Mouse (Mus musculus): Measurements from ENCODE around the gene Cat. TPM values are rescaled to one million over a fixed set of nuclear protein-coding genes. Genes with fewer than 3 reads are reported as not detected.

Cat gene
- polyA plus RNA-seq, 1 experiment from 2014 or later: 92.2 TPM

- H3K36me3 ChIP-seq (ENCODE audit: control insufficient read depth, insufficient read depth): no peaks in the 10 kb centered on the region
- H3K4me2 ChIP-seq (ENCODE audit: low read depth, low read length): no peak overlapping the region
- peaks cover 15% of the 10 kb centered on the region for H3K4me1 ChIP-seq (ENCODE audit: control insufficient read depth, insufficient read depth, low read length)
- H3K27me3 ChIP-seq (ENCODE audit: control insufficient read depth, insufficient read depth, low read length): no peaks in the 10 kb centered on the region
- no peak overlapping the region for H3K4me3 ChIP-seq (ENCODE audit: low read length)
- WGBS: 86% methylated on average over 4 of the region's 4 CpGs
- H3K9me3 ChIP-seq (replicated peaks; ENCODE audit: control insufficient read depth, low read length): no peaks in the 10 kb centered on the region
- H3K27ac ChIP-seq (ENCODE audit: low read length): no peak overlapping the region
- no peak overlapping the region for H3K9ac ChIP-seq (ENCODE audit: low read length)
- ATAC-seq (replicated peaks; ENCODE audit: extremely low read depth, insufficient read depth, low FRiP score): no peak
Measured at GRCm38 (mm10) chr2:103480871-103481270, 4.1 kb downstream of the Cat start.

- H3K27ac ChIP-seq (ENCODE audit: low read length): no peak overlapping the region
- no peak overlapping the region for H3K4me2 ChIP-seq (ENCODE audit: low read depth, low read length)
- H3K4me3 ChIP-seq (ENCODE audit: low read length): no peak overlapping the region
- H3K36me3 ChIP-seq (ENCODE audit: control insufficient read depth, insufficient read depth): peaks cover 4% of the 10 kb centered on the region; the same call in 1 of the 2 replicates
- no peaks in the 10 kb centered on the region for H3K27me3 ChIP-seq (ENCODE audit: control insufficient read depth, insufficient read depth, low read length)
- no peak overlapping the region for H3K9ac ChIP-seq (ENCODE audit: low read length)
- no peaks in the 10 kb centered on the region for H3K9me3 ChIP-seq (replicated peaks; ENCODE audit: control insufficient read depth, low read length)
- 87% methylated on average over 8 of the region's 8 CpGs for WGBS
- peaks cover 15% of the 10 kb centered on the region for H3K4me1 ChIP-seq (ENCODE audit: control insufficient read depth, insufficient read depth, low read length)
- ATAC-seq (replicated peaks; ENCODE audit: extremely low read depth, insufficient read depth, low FRiP score): no peak
Measured at GRCm38 (mm10) chr2:103480240-103480639, 4.7 kb downstream of the Cat start.

- WGBS: 93% methylated on average over 3 of the region's 3 CpGs
- Histone ChIP-seq H3K36me3 (ENCODE audit: control insufficient read depth, insufficient read depth) (peaks cover 21% of the 10 kb centered on the region), H3K4me2 (ENCODE audit: low read depth, low read length) (no peak overlapping the region), H3K4me1 (ENCODE audit: control insufficient read depth, insufficient read depth, low read length) (peaks cover 5% of the 10 kb centered on the region), H3K27me3 (ENCODE audit: control insufficient read depth, insufficient read depth, low read length) (no peaks in the 10 kb centered on the region), H3K9me3 (replicated peaks; ENCODE audit: control insufficient read depth, low read length) (no peaks in the 10 kb centered on the region), H3K9ac (ENCODE audit: low read length) (no peak overlapping the region), H3K4me3 (ENCODE audit: low read length) (no peak overlapping the region), H3K27ac (ENCODE audit: low read length) (no peak overlapping the region)
- ATAC-seq (replicated peaks; ENCODE audit: extremely low read depth, insufficient read depth, low FRiP score): no peak
Measured at GRCm38 (mm10) chr2:103478326-103478725, 6.6 kb downstream of the Cat start.

DNA sequence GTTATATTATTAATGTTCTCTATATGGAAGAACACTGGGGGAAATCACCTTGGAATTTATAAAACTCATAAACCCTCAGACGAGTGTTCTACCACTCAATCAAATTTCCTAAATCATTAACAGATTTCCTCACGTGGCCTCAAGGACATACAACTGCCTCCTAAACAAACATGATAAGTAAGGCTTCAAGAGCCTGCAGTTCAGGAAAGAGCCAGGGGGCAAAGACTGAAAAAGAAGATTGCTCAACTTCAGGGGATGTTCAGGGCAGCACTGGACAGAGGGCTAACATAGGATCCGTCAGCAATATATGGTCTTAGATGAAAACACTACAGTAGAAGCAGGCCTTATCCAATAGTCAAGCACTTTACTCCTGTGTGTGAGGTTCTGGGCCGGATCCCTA is 7.5 kb downstream of the Cat start:
- Histone ChIP-seq H3K27ac (ENCODE audit: low read length) (no peak overlapping the region), H3K4me3 (ENCODE audit: low read length) (no peak overlapping the region), H3K9me3 (replicated peaks; ENCODE audit: control insufficient read depth, low read length) (no peaks in the 10 kb centered on the region), H3K4me1 (ENCODE audit: control insufficient read depth, insufficient read depth, low read length) (no peaks in the 10 kb centered on the region), H3K36me3 (ENCODE audit: control insufficient read depth, insufficient read depth) (peaks cover 28% of the 10 kb centered on the region), H3K27me3 (ENCODE audit: control insufficient read depth, insufficient read depth, low read length) (no peaks in the 10 kb centered on the region), H3K9ac (ENCODE audit: low read length) (no peak overlapping the region), H3K4me2 (ENCODE audit: low read depth, low read length) (no peak overlapping the region)
- no peak for ATAC-seq (replicated peaks; ENCODE audit: extremely low read depth, insufficient read depth, low FRiP score)
- 67% methylated on average over 4 of the region's 4 CpGs for WGBS

DNA sequence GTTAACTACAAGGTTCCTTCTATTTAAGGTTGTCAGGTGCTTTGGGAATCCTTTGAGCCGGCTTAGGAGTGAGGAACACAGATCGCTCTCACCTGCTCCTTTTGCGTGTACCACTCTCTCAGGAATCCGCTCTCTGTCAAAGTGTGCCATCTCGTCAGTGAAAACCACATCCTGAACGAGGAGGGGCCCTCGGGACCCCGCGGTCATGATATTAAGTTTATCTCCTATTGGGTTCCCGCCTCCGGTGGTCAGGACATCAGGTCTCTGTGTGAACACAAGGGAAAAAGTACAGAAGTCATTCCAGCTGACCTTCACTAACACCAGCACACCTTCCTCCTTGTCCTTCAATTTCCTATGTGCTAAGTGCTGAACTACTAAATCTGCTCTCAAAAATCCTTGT is 8.3 kb downstream of the Cat start:
- no peaks in the 10 kb centered on the region for H3K9me3 ChIP-seq (replicated peaks; ENCODE audit: control insufficient read depth, low read length)
- no peak overlapping the region for H3K4me2 ChIP-seq (ENCODE audit: low read depth, low read length)
- no peaks in the 10 kb centered on the region for H3K4me1 ChIP-seq (ENCODE audit: control insufficient read depth, insufficient read depth, low read length)
- H3K36me3 ChIP-seq (ENCODE audit: control insufficient read depth, insufficient read depth): peaks cover 30% of the 10 kb centered on the region
- no peak overlapping the region for H3K27ac ChIP-seq (ENCODE audit: low read length)
- H3K9ac ChIP-seq (ENCODE audit: low read length): no peak overlapping the region
- H3K4me3 ChIP-seq (ENCODE audit: low read length): no peak overlapping the region
- H3K27me3 ChIP-seq (ENCODE audit: control insufficient read depth, insufficient read depth, low read length): no peaks in the 10 kb centered on the region
- ATAC-seq (replicated peaks; ENCODE audit: extremely low read depth, insufficient read depth, low FRiP score): no peak
- 60% methylated on average over 11 of the region's 11 CpGs for WGBS

GRCm38 (mm10) chr2:103476180-103476579 is 8.8 kb downstream of the Cat start:
- H3K4me2 ChIP-seq (ENCODE audit: low read depth, low read length): no peak overlapping the region
- H3K9ac ChIP-seq (ENCODE audit: low read length): no peak overlapping the region
- no peak overlapping the region for H3K4me3 ChIP-seq (ENCODE audit: low read length)
- no peaks in the 10 kb centered on the region for H3K27me3 ChIP-seq (ENCODE audit: control insufficient read depth, insufficient read depth, low read length)
- H3K36me3 ChIP-seq (ENCODE audit: control insufficient read depth, insufficient read depth): peaks cover 35% of the 10 kb centered on the region
- ATAC-seq (replicated peaks; ENCODE audit: extremely low read depth, insufficient read depth, low FRiP score): no peak
- no peak overlapping the region for H3K27ac ChIP-seq (ENCODE audit: low read length)
- WGBS: 87% methylated on average over 2 of the region's 2 CpGs
- H3K4me1 ChIP-seq (ENCODE audit: control insufficient read depth, insufficient read depth, low read length): no peaks in the 10 kb centered on the region
- H3K9me3 ChIP-seq (replicated peaks; ENCODE audit: control insufficient read depth, low read length): no peaks in the 10 kb centered on the region

DNA sequence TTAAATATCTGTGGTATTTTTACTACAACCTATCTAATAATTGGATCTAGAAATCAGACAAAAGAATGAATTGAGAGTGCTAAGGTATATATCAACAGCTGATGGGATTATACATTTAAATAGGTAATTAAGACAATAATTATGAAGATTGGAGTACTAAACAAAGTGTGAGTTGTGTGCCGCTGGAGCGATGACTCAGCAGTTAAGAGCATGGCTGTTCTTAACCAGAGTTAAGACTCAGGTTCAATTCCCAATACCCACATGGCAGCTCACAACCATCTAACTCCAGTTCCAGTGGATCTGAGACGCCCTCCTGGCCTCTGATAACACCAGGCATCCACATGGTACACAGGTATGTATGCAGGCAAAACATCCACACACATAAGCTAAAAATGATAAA is 11.6 kb downstream of the Cat start:
- no peak overlapping the region for H3K9ac ChIP-seq (ENCODE audit: low read length)
- no peak overlapping the region for H3K4me2 ChIP-seq (ENCODE audit: low read depth, low read length)
- H3K9me3 ChIP-seq (replicated peaks; ENCODE audit: control insufficient read depth, low read length): no peaks in the 10 kb centered on the region
- H3K27me3 ChIP-seq (ENCODE audit: control insufficient read depth, insufficient read depth, low read length): no peaks in the 10 kb centered on the region
- H3K4me1 ChIP-seq (ENCODE audit: control insufficient read depth, insufficient read depth, low read length): no peaks in the 10 kb centered on the region
- WGBS: 91% methylated on average over 3 of the region's 3 CpGs
- peaks cover 50% of the 10 kb centered on the region for H3K36me3 ChIP-seq (ENCODE audit: control insufficient read depth, insufficient read depth)
- no peak overlapping the region for H3K27ac ChIP-seq (ENCODE audit: low read length)
- no peak overlapping the region for H3K4me3 ChIP-seq (ENCODE audit: low read length)
- no peak for ATAC-seq (replicated peaks; ENCODE audit: extremely low read depth, insufficient read depth, low FRiP score)

- H3K36me3 ChIP-seq (ENCODE audit: control insufficient read depth, insufficient read depth): peaks cover 64% of the 10 kb centered on the region
- no peaks in the 10 kb centered on the region for H3K9me3 ChIP-seq (replicated peaks; ENCODE audit: control insufficient read depth, low read length)
- no peak overlapping the region for H3K4me3 ChIP-seq (ENCODE audit: low read length)
- H3K9ac ChIP-seq (ENCODE audit: low read length): no peak overlapping the region
- H3K4me2 ChIP-seq (ENCODE audit: low read depth, low read length): no peak overlapping the region
- ATAC-seq (replicated peaks; ENCODE audit: extremely low read depth, insufficient read depth, low FRiP score): no peak
- no peaks in the 10 kb centered on the region for H3K27me3 ChIP-seq (ENCODE audit: control insufficient read depth, insufficient read depth, low read length)
- WGBS: 75% methylated on average over 10 of the region's 10 CpGs
- no peaks in the 10 kb centered on the region for H3K4me1 ChIP-seq (ENCODE audit: control insufficient read depth, insufficient read depth, low read length)
- H3K27ac ChIP-seq (ENCODE audit: low read length): no peak overlapping the region
Measured at GRCm38 (mm10) chr2:103466984-103467588, 17.9 kb downstream of the Cat start.

DNA sequence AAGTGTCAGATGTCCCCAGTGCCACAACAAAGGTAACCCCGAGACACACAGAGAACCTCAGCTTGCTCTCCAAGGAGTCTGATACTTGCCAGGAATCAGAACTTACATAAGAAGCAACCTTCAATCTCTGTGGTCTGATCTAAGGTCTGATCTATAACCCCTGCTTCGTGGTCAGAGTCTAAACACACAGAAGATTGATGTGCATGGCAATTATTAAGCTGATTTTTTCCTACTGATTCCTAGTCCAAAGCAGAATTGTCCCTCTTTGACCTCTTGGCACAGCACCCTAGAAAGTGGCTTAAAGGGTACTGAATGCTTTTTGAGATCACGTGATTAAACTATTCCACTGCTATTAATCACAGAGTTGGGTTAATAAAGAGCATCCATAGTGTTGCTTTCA is 18.7 kb downstream of the Cat start:
- Histone ChIP-seq H3K4me3 (ENCODE audit: low read length) (no peak overlapping the region), H3K27me3 (ENCODE audit: control insufficient read depth, insufficient read depth, low read length) (no peaks in the 10 kb centered on the region), H3K9ac (ENCODE audit: low read length) (no peak overlapping the region), H3K4me2 (ENCODE audit: low read depth, low read length) (no peak overlapping the region), H3K27ac (ENCODE audit: low read length) (no peak overlapping the region), H3K36me3 (ENCODE audit: control insufficient read depth, insufficient read depth) (peaks cover 58% of the 10 kb centered on the region), H3K4me1 (ENCODE audit: control insufficient read depth, insufficient read depth, low read length) (no peaks in the 10 kb centered on the region), H3K9me3 (replicated peaks; ENCODE audit: control insufficient read depth, low read length) (no peaks in the 10 kb centered on the region)
- ATAC-seq (replicated peaks; ENCODE audit: extremely low read depth, insufficient read depth, low FRiP score): no peak
- WGBS: 83% methylated on average over 3 of the region's 3 CpGs
